Mouse (Mus musculus) midbrain, embryonic 14.5 days (tissue): ENCODE data around the gene Camk2d. TPM values are rescaled to one million over a fixed set of nuclear protein-coding genes. Genes with fewer than 3 reads are reported as not detected.

Source experiments
- ATAC-seq: fragments of 200-750 bp; cut with Nextera tagmentation; 2 replicates; pipeline ENCODE4 v1.8.0; 2017; ENCODE audit warnings: moderate number of reproducible peaks, moderate library complexity; ENCODE audit not compliant: low FRiP score, low TSS enrichment
- DNase-seq: peaks from one replicate; pipeline ENCODE4 v3.0.0-alpha.2; 2015
- H3K27ac ChIP-seq: fragments of 300-500 bp; sonication (generic); replicated peaks from 2 replicates; pipeline ENCODE4 v1.5.1; 2014; ENCODE audit warnings: mild to moderate bottlenecking, low read depth, low read length, moderate library complexity
- H3K27me3 ChIP-seq: fragments of 300-500 bp; sonication (generic); 2 replicates; pipeline ENCODE4 v1.6.1; 2014; ENCODE audit warnings: low read length, control low read depth, mixed read lengths; ENCODE audit not compliant: control insufficient read depth, insufficient read depth
- H3K36me3 ChIP-seq: fragments of 300-500 bp; sonication (generic); 2 replicates; pipeline ENCODE4 v1.6.1; 2014; ENCODE audit warnings: low read length, control low read depth; ENCODE audit not compliant: control insufficient read depth, insufficient read depth
- H3K4me1 ChIP-seq: fragments of 300-500 bp; sonication (generic); 2 replicates; pipeline ENCODE4 v1.6.1; 2014; ENCODE audit warnings: mild to moderate bottlenecking, antibody characterized with exemption, low read length, control low read depth; ENCODE audit not compliant: control insufficient read depth, insufficient read depth
- H3K4me2 ChIP-seq: fragments of 300-500 bp; sonication (generic); 2 replicates; pipeline ENCODE4 v1.6.1; 2014; ENCODE audit warnings: mild to moderate bottlenecking, low read length, moderate library complexity
- H3K4me3 ChIP-seq: fragments of 300-500 bp; sonication (generic); replicated peaks from 2 replicates; pipeline ENCODE4 v1.5.1; 2014; ENCODE audit warnings: low read depth, low read length
- H3K9ac ChIP-seq: fragments of 300-500 bp; sonication (generic); replicated peaks from 2 replicates; pipeline ENCODE4 v1.6.1; 2014; ENCODE audit warnings: mild to moderate bottlenecking, low read length, moderate library complexity
- H3K9me3 ChIP-seq: fragments of 300-500 bp; sonication (generic); 2 replicates; pipeline ENCODE4 v1.6.1; 2016; ENCODE audit warnings: low read length, control low read depth, mixed read lengths; ENCODE audit not compliant: control insufficient read depth
- WGBS: fragments of 180-500 bp; shearing (Covaris S2); extraction: QIAGEN DNeasy Blood & Tissue Kit; methylation state at CpG from one replicate; pipeline ENCODE4 v1.1.7; 2014; 5-methylcytosine and 5-hydroxymethylcytosine counted together
- polyA plus RNA-seq: library from polyadenylated mRNA; unstranded; fragments of >200 nt; fragmentation: Nextera tagmentation; extraction: Ambion mirVana; gene quantifications from 2 replicates; pipeline ENCODE4 v1.2.1, GENCODE M21; 2014

The Camk2d gene
- polyA plus RNA-seq, 1 experiment from 2014 or later, result 51.5 TPM

DNA sequence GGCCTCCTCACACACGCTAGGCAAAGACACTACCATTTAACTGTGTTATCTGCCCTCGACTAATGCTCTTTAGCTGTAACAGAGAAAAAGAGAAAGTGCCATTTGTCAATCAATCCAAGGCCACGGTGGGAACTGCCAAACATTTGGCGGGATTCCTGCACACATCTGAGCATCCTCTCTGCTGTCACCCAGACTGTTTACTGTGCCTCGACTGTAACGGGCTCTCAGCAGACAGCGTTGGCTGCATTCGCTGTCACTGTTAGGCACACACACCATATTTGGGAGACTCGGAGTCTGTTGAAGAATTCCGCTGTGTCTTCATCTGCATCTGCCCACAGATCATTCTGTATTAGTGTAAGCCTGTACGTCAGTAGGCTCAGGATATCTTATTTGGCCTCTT is 6.7 kb downstream of the Camk2d start:
- no peak for ATAC-seq
- no peak overlapping the region for H3K9ac ChIP-seq
- H3K36me3 ChIP-seq, result no peaks in the 10 kb centered on the region
- no peaks in the 10 kb centered on the region for H3K27me3 ChIP-seq
- H3K4me2 ChIP-seq, result no peak overlapping the region
- 74% methylated on average over 11 of the region's 11 CpGs for WGBS
- no peak overlapping the region for H3K4me3 ChIP-seq
- 0 out of 2 replicates have a peak, but pooled peaks cover 3% of the 10 kb centered on the region for H3K4me1 ChIP-seq
- H3K27ac ChIP-seq, result no peak overlapping the region
- H3K9me3 ChIP-seq, result no peaks in the 10 kb centered on the region
- DNase-seq, result no peak

- WGBS, result 92% methylated on average over 9 of the region's 9 CpGs
- DNase-seq (no peak), ATAC-seq (no peak)
Measured at GRCm38 (mm10) chr3:126604656-126605434, 8.7 kb downstream of the Camk2d start.

DNA sequence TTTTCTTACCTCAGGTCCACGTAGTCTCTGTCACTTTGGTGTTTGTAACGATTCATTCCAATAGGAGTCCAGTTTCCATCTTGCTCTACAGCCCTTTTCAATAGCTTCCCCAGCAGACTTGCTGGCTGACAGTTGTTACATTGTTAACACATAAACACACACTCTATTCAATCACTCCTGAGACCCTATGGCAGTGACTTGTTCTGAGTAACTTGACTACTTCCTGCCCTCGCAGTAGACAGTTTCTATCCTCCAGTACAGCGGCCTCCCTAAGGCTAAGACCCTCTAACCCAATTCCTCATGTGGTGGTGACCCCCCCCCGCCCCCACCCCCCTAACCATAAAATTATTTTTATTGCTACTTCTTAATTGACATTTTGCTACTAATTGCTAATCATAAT is 13.2 kb downstream of the Camk2d start:
- H3K4me2 ChIP-seq, result no peak overlapping the region
- H3K9me3 ChIP-seq, result no peaks in the 10 kb centered on the region
- H3K4me3 ChIP-seq, result no peak overlapping the region
- 0 out of 2 replicates have a peak, but pooled peaks cover 6% of the 10 kb centered on the region for H3K4me1 ChIP-seq
- ATAC-seq (no peak), DNase-seq (no peak)
- 84% methylated on average over 5 of the region's 5 CpGs for WGBS
- no peak overlapping the region for H3K9ac ChIP-seq
- H3K27ac ChIP-seq, result no peak overlapping the region
- H3K36me3 ChIP-seq, result no peaks in the 10 kb centered on the region
- no peaks in the 10 kb centered on the region; the same call in 1 of the 2 replicates for H3K27me3 ChIP-seq

More at GRCm38 (mm10) chr3:126604656-126605434, 8.7 kb downstream of the Camk2d start:
- Histone ChIP-seq H3K36me3 (no peaks in the 10 kb centered on the region), H3K4me3 (no peak overlapping the region), H3K27me3 (no peaks in the 10 kb centered on the region), H3K4me2 (no peak overlapping the region), H3K9me3 (no peaks in the 10 kb centered on the region), H3K4me1 (no peaks in the 10 kb centered on the region), H3K9ac (no peak overlapping the region), H3K27ac (no peak overlapping the region)

- Histone ChIP-seq H3K9ac (no peak overlapping the region), H3K9me3 (no peaks in the 10 kb centered on the region), H3K27ac (no peak overlapping the region), H3K4me1 (0 out of 2 replicates have a peak, but pooled peaks cover 6% of the 10 kb centered on the region), H3K36me3 (no peaks in the 10 kb centered on the region), H3K4me3 (no peak overlapping the region), H3K27me3 (no peaks in the 10 kb centered on the region; the same call in 1 of the 2 replicates), H3K4me2 (no peak overlapping the region)
- WGBS, result 54% methylated on average over 14 of the region's 14 CpGs
- ATAC-seq (no peak), DNase-seq (no peak)
Measured at GRCm38 (mm10) chr3:126609795-126610451, 13.8 kb downstream of the Camk2d start.

- H3K9ac ChIP-seq, result no peak overlapping the region
- H3K4me1 ChIP-seq, result 0 out of 2 replicates have a peak, but pooled peaks cover 6% of the 10 kb centered on the region
- no peak overlapping the region for H3K4me2 ChIP-seq
- H3K36me3 ChIP-seq, result no peaks in the 10 kb centered on the region
- ATAC-seq (no peak), DNase-seq (no peak)
- no peak overlapping the region for H3K4me3 ChIP-seq
- no peaks in the 10 kb centered on the region for H3K9me3 ChIP-seq
- no peaks in the 10 kb centered on the region; the same call in 1 of the 2 replicates for H3K27me3 ChIP-seq
- 16% methylated on average over 7 of the region's 7 CpGs for WGBS
- no peak overlapping the region for H3K27ac ChIP-seq
Measured at GRCm38 (mm10) chr3:126611624-126612023, 15.5 kb downstream of the Camk2d start.

DNA sequence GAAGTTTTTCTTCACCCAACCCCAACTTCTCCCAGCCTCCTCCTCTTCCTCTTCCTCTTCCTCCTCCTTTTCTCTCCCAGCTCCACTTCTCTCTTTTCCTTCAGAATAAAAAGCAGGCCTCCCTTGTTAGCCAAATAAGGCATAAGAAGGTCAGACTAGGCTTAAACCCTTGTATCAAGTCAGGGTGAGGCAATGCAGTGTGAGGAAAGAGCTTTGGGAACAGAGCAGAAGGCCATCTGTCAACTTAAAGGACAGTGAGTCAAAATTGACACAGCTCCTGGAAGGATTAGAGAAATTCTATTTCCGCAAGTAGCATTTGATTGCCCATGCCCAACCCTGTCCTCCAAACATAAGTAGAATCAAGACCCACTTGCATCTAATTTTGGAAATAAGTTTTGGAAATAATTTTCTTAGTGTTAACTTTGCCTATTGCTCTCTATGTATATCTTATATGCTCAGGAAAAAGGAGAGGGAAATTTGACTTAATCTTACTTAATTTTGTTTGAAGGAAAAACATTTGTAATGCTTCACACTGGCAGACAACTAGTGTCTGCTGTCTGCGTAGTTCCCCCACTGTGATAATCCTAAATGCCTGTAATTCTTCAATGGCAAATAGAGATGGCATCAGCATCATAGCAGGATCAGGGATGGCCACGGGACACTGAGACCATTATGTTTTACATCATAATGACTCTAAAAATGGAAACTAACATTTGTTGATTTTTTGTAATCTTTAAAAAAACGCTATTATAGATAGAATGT is 16.8 kb downstream of the Camk2d start:
- Histone ChIP-seq H3K27ac (no peak overlapping the region), H3K27me3 (no peaks in the 10 kb centered on the region; the same call in 1 of the 2 replicates), H3K4me1 (0 out of 2 replicates have a peak, but pooled peaks cover 6% of the 10 kb centered on the region), H3K4me2 (no peak overlapping the region), H3K36me3 (no peaks in the 10 kb centered on the region), H3K9me3 (0 out of 2 replicates have a peak, but pooled peaks cover 4% of the 10 kb centered on the region), H3K4me3 (no peak overlapping the region), H3K9ac (no peak overlapping the region)
- WGBS, result 31% methylated on average over 4 of the region's 4 CpGs
- ATAC-seq (no peak), DNase-seq (no peak)

DNA sequence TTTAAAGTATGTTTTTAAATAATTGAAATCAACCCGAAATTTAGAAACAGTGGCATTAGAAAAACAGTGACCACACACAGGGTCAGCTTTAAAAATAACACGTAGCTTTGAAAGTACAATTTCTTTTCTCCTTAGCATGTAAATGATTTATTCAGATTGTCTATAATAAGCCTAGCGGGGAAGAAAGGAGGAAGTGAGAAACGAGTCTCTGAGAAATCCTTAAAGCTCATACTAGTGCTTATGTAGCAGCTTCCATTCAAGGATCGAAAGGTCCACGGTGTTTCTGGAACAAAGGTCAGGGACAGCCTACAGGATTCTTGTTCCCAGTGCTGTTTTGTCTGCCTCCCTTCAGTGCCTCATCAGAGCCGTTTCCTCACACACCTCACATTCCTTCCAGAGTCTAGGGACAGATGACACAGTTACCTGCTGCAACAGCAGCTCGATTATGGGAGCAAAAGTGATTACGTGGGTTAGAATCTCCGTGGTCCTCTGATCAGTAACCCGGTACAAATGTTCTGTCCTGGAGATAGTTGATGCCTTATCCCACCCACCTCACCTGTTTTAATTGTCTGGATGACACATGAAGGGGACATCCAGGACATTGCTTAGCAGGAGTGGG is 17.5 kb downstream of the Camk2d start:
- H3K4me1 ChIP-seq, result 0 out of 2 replicates have a peak, but pooled peaks cover 6% of the 10 kb centered on the region
- H3K9ac ChIP-seq, result no peak overlapping the region
- 0 out of 2 replicates have a peak, but pooled peaks cover 4% of the 10 kb centered on the region for H3K9me3 ChIP-seq
- H3K36me3 ChIP-seq, result no peaks in the 10 kb centered on the region
- no peaks in the 10 kb centered on the region; the same call in 1 of the 2 replicates for H3K27me3 ChIP-seq
- ATAC-seq (no peak), DNase-seq (no peak)
- WGBS, result 59% methylated on average over 11 of the region's 11 CpGs
- no peak overlapping the region for H3K4me2 ChIP-seq
- H3K4me3 ChIP-seq, result no peak overlapping the region
- H3K27ac ChIP-seq, result no peak overlapping the region

DNA sequence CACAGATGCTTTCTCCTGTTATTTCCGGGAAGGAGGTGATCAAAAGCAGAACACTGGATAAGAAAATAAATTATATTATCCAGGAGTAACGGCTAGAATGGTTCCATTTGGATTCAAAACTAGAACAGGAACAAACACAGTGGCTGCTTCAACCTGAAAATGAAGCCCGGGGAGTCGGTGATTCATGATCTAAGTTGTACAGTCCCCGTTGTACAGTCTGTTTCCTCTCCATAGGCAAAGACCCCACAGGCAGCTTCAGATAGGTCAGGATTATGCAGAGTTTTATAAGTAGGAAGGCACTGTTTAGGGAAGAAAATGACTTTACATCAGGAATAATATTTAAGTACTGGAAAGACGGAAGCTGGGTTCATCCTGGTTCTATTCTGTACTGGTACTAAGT is 19.2 kb downstream of the Camk2d start:
- no peak overlapping the region for H3K4me2 ChIP-seq
- no peak overlapping the region for H3K27ac ChIP-seq
- DNase-seq (no peak), ATAC-seq (no peak)
- no peak overlapping the region for H3K9ac ChIP-seq
- WGBS, result 87% methylated on average over 6 of the region's 6 CpGs
- 0 out of 2 replicates have a peak, but pooled peaks cover 4% of the 10 kb centered on the region for H3K9me3 ChIP-seq
- no peaks in the 10 kb centered on the region for H3K36me3 ChIP-seq
- 0 out of 2 replicates have a peak, but pooled peaks cover 6% of the 10 kb centered on the region for H3K4me1 ChIP-seq
- H3K4me3 ChIP-seq, result no peak overlapping the region
- H3K27me3 ChIP-seq, result no peaks in the 10 kb centered on the region; the same call in 1 of the 2 replicates
